Comparison of ENCODE assay signal across 8 mouse cellular contexts in genomic region chr3:66986287-66986560, GRCm38 (mm10). TPM values are rescaled to one million over a fixed set of nuclear protein-coding genes. Genes with fewer than 3 reads are reported as not detected.
DNase-seq lines count a peak whose midpoint lies in the region; ATAC-seq and TF ChIP-seq lines count a peak whose summit lies in the region.

No protein-coding gene starts in this region.

- no peak for DNase-seq in cerebellum, adult 2 months
- no peak for DNase-seq in cerebellum, postnatal 10 days
- DNase-seq in neural tube, embryonic 11.5 days (ENCODE audit: low spot score): no peak
- no peak for DNase-seq in neural tube, embryonic 10.5 days (ENCODE audit: extremely low spot score, low spot score)
- no peak for DNase-seq in liver, embryonic 11.5 days (ENCODE audit: low spot score)
- no peak for DNase-seq in cerebellum, adult 18-20 months
- DNase-seq in retina, embryonic 14.5 days (ENCODE audit: low spot score): no peak

- no peaks in the 10 kb centered on the region for H3K36me3 ChIP-seq in neural tube, embryonic 11.5 days (ENCODE audit: control insufficient read depth, insufficient read depth, low read length)
- no peaks in the 10 kb centered on the region for H3K36me3 ChIP-seq in liver, embryonic 11.5 days (ENCODE audit: control insufficient read depth, insufficient read depth, low read length)
- no peaks in the 10 kb centered on the region for H3K36me3 ChIP-seq in stomach, embryonic 16.5 days (ENCODE audit: control insufficient read depth, insufficient read depth, low read length)

- no peaks in the 10 kb centered on the region for H3K9me3 ChIP-seq in neural tube, embryonic 11.5 days (ENCODE audit: control insufficient read depth, low read length)
- H3K9me3 ChIP-seq in liver, embryonic 11.5 days (ENCODE audit: control insufficient read depth, low read length): no peaks in the 10 kb centered on the region
- H3K9me3 ChIP-seq in stomach, embryonic 16.5 days (replicated peaks; ENCODE audit: control insufficient read depth, low read length): no peaks in the 10 kb centered on the region

- no peaks in the 10 kb centered on the region for H3K4me1 ChIP-seq in cerebellum, adult 2 months (ENCODE audit: control insufficient read depth, insufficient read depth, low read length)
- H3K4me1 ChIP-seq in neural tube, embryonic 11.5 days (ENCODE audit: control insufficient read depth, insufficient read depth, low read length): peaks cover 3% of the 10 kb centered on the region; the same call in 1 of the 2 replicates
- H3K4me1 ChIP-seq in liver, embryonic 11.5 days (replicated peaks; ENCODE audit: control insufficient read depth, insufficient read depth, low read length): no peaks in the 10 kb centered on the region
- H3K4me1 ChIP-seq in stomach, embryonic 16.5 days (ENCODE audit: control insufficient read depth, insufficient read depth, low read length): peaks cover 6% of the 10 kb centered on the region; the same call in 1 of the 2 replicates

- H3K27me3 ChIP-seq in cerebellum, adult 2 months (ENCODE audit: control insufficient read depth, insufficient read depth, low read length): peaks cover 8% of the 10 kb centered on the region; the same call in 1 of the 2 replicates
- peaks cover 30% of the 10 kb centered on the region for H3K27me3 ChIP-seq in neural tube, embryonic 11.5 days (ENCODE audit: control insufficient read depth, insufficient read depth, low read length)
- H3K27me3 ChIP-seq in liver, embryonic 11.5 days (replicated peaks; ENCODE audit: control insufficient read depth, insufficient read depth, low read length): peaks cover 28% of the 10 kb centered on the region
- H3K27me3 ChIP-seq in stomach, embryonic 16.5 days (ENCODE audit: control insufficient read depth, insufficient read depth, low read length): peaks cover 19% of the 10 kb centered on the region

- no peak for TF ChIP-seq POLR2A in cerebellum, adult 2 months (IDR thresholded peaks at IDR 0.05; ENCODE audit: borderline replicate concordance, insufficient read depth, low read length)

- no peak for ATAC-seq in neural tube, embryonic 11.5 days (ENCODE audit: insufficient read depth, low FRiP score, low TSS enrichment)
- no peak for ATAC-seq in liver, embryonic 11.5 days (replicated peaks; ENCODE audit: low FRiP score)
- no peak for ATAC-seq in stomach, embryonic 16.5 days (ENCODE audit: insufficient read depth, low FRiP score)

- H3K9ac ChIP-seq in neural tube, embryonic 11.5 days (ENCODE audit: low read length): peak overlapping the region; percentile 80
- H3K9ac ChIP-seq in liver, embryonic 11.5 days (ENCODE audit: low read depth, low read length): peak overlapping the region; percentile 85
- H3K9ac ChIP-seq in stomach, embryonic 16.5 days (ENCODE audit: low read length): peak overlapping the region; percentile 94

- H3K27ac ChIP-seq in cerebellum, adult 2 months (ENCODE audit: insufficient read depth, low read length): no peak overlapping the region
- no peak overlapping the region for H3K27ac ChIP-seq in neural tube, embryonic 11.5 days (ENCODE audit: low read depth, low read length)
- H3K27ac ChIP-seq in liver, embryonic 11.5 days (ENCODE audit: low read depth, low read length): no peak overlapping the region
- H3K27ac ChIP-seq in stomach, embryonic 16.5 days (ENCODE audit: low read length): peak overlapping the region; percentile 53; the same call in 1 of the 2 replicates

- no peak for TF ChIP-seq CTCF in cerebellum, adult 2 months (IDR thresholded peaks at IDR 0.05; ENCODE audit: borderline replicate concordance, insufficient read depth, low read depth, low read length)

- H3K4me3 ChIP-seq in cerebellum, adult 2 months (replicated peaks; ENCODE audit: insufficient read depth, low read depth, low read length): peak overlapping the region; percentile 90
- H3K4me3 ChIP-seq in neural tube, embryonic 11.5 days (ENCODE audit: low read depth, low read length): peak overlapping the region; percentile 79
- H3K4me3 ChIP-seq in liver, embryonic 11.5 days (ENCODE audit: low read depth, low read length): peak overlapping the region; percentile 93
- peak overlapping the region; percentile 73 for H3K4me3 ChIP-seq in stomach, embryonic 16.5 days (replicated peaks; ENCODE audit: low read length)

- 16% methylated on average over 1 of the region's 1 CpGs for WGBS in cerebellum, adult 2 months
- 10% methylated on average over 1 of the region's 1 CpGs for WGBS in neural tube, embryonic 11.5 days
- 10% methylated on average over 1 of the region's 1 CpGs for WGBS in liver, embryonic 11.5 days
- WGBS in stomach, embryonic 16.5 days: 0% methylated on average over 1 of the region's 1 CpGs

- peak overlapping the region; percentile 53 for H3K4me2 ChIP-seq in neural tube, embryonic 11.5 days (ENCODE audit: low read depth)
- peak overlapping the region; percentile 72 for H3K4me2 ChIP-seq in liver, embryonic 11.5 days
- peak overlapping the region; percentile 67 for H3K4me2 ChIP-seq in stomach, embryonic 16.5 days (ENCODE audit: low read depth, low read length)

RNA-seq across cellular contexts. Expression of gene Shox2, which starts 4.7 kb away (rescaled TPM):
- 6.9 and 9.9 TPM in 2 replicates for polyA plus RNA-seq in cerebellum, adult 2 months (2012; rRNA removed)
- polyA plus RNA-seq in neural tube, embryonic 11.5 days (2014; fragmentation: Nextera tagmentation; extraction: Ambion mirVana): 18.1 and 20.9 TPM in 2 replicates
- 1.1 and 2.9 TPM in 2 replicates for polyA plus RNA-seq in liver, embryonic 11.5 days (2014; fragmentation: Nextera tagmentation; extraction: Ambion mirVana)
- 0.20 and 1.2 TPM in 2 replicates for polyA plus RNA-seq in stomach, embryonic 16.5 days (2015; fragmentation: Nextera tagmentation; extraction: Ambion mirVana)

RNA-seq across cellular contexts. Expression of gene Rsrc1, which starts 5.0 kb away (rescaled TPM):
- polyA plus RNA-seq in cerebellum, adult 2 months (2012; rRNA removed): 24.6 and 27.0 TPM in 2 replicates
- 42.1 and 43.2 TPM in 2 replicates for polyA plus RNA-seq in neural tube, embryonic 11.5 days (2014; fragmentation: Nextera tagmentation; extraction: Ambion mirVana)
- polyA plus RNA-seq in liver, embryonic 11.5 days (2014; fragmentation: Nextera tagmentation; extraction: Ambion mirVana): 27.4 and 32.7 TPM in 2 replicates
- 21.3 and 25.7 TPM in 2 replicates for polyA plus RNA-seq in stomach, embryonic 16.5 days (2015; fragmentation: Nextera tagmentation; extraction: Ambion mirVana)
